Mouse (Mus musculus) heart, embryonic 12.5 days (tissue): ENCODE data around the gene Sppl2b. TPM values are rescaled to one million over a fixed set of nuclear protein-coding genes. Genes with fewer than 3 reads are reported as not detected.

Experiments used
- ATAC-seq: fragments of 200-750 bp; cut with Nextera tagmentation; 2 replicates; pipeline ENCODE4 v1.8.0; 2017; ENCODE audit warnings: moderate TSS enrichment, moderate library complexity; ENCODE audit not compliant: insufficient number of reproducible peaks, low FRiP score
- H3K27ac ChIP-seq: fragments of 300-500 bp; sonication (generic); 2 replicates; pipeline ENCODE4 v1.5.1; 2016; ENCODE audit warnings: mild to moderate bottlenecking, moderate library complexity; ENCODE audit not compliant: poor library complexity, severe bottlenecking
- H3K27me3 ChIP-seq: fragments of 300-500 bp; sonication (generic); replicated peaks from 2 replicates; pipeline ENCODE4 v1.6.1; 2016; ENCODE audit warnings: mild to moderate bottlenecking, moderate library complexity
- H3K36me3 ChIP-seq: fragments of 300-500 bp; sonication (generic); 2 replicates; pipeline ENCODE4 v1.6.1; 2016; ENCODE audit warnings: mild to moderate bottlenecking, moderate library complexity
- H3K4me1 ChIP-seq: fragments of 300-500 bp; sonication (generic); replicated peaks from 2 replicates; pipeline ENCODE4 v1.6.1; 2016; ENCODE audit warnings: mild to moderate bottlenecking
- H3K4me2 ChIP-seq: fragments of 300-500 bp; sonication (generic); 2 replicates; pipeline ENCODE4 v1.6.1; 2016; ENCODE audit warnings: mild to moderate bottlenecking, moderate library complexity
- H3K4me3 ChIP-seq: fragments of 300-500 bp; sonication (generic); 2 replicates; pipeline ENCODE4 v1.5.1; 2016; ENCODE audit warnings: mild to moderate bottlenecking
- H3K9ac ChIP-seq: fragments of 300-500 bp; sonication (generic); 2 replicates; pipeline ENCODE4 v1.6.1; 2016; ENCODE audit warnings: mild to moderate bottlenecking, moderate library complexity
- H3K9me3 ChIP-seq: fragments of 300-500 bp; sonication (generic); replicated peaks from 2 replicates; pipeline ENCODE4 v1.6.1; 2016; ENCODE audit warnings: mild to moderate bottlenecking, moderate library complexity
- WGBS: fragments of 180-500 bp; shearing (Covaris S2); methylation state at CpG from one replicate; pipeline ENCODE4 v1.1.7; 2016; 5-methylcytosine and 5-hydroxymethylcytosine counted together
- polyA plus RNA-seq: library from polyadenylated mRNA; unstranded; fragments of >200 nt; fragmentation: Nextera tagmentation; extraction: Ambion mirVana; gene quantifications from 2 replicates; pipeline ENCODE4 v1.2.1, GENCODE M21; 2016

Gene Sppl2b
- polyA plus RNA-seq, 1 experiment from 2014 or later: 34.8 TPM

- Histone ChIP-seq H3K4me3 (peak overlapping the region; percentile 97), H3K4me2 (peak overlapping the region; percentile 93), H3K27me3 (0 out of 2 replicates have a peak, but pooled peaks cover 10% of the 10 kb centered on the region), H3K9me3 (no peaks in the 10 kb centered on the region), H3K9ac (peak overlapping the region; percentile 94), H3K36me3 (peaks cover 41% of the 10 kb centered on the region), H3K27ac (0 out of 2 replicates have a peak overlapping the region, but pooled peaks have one; percentile 75), H3K4me1 (peaks cover 32% of the 10 kb centered on the region)
- 18% methylated on average over 25 of the region's 25 CpGs for WGBS
- ATAC-seq: no peak
Observed at GRCm38 (mm10) chr10:80899591-80900317, 44.7 kb downstream of the Sppl2b start.

DNA sequence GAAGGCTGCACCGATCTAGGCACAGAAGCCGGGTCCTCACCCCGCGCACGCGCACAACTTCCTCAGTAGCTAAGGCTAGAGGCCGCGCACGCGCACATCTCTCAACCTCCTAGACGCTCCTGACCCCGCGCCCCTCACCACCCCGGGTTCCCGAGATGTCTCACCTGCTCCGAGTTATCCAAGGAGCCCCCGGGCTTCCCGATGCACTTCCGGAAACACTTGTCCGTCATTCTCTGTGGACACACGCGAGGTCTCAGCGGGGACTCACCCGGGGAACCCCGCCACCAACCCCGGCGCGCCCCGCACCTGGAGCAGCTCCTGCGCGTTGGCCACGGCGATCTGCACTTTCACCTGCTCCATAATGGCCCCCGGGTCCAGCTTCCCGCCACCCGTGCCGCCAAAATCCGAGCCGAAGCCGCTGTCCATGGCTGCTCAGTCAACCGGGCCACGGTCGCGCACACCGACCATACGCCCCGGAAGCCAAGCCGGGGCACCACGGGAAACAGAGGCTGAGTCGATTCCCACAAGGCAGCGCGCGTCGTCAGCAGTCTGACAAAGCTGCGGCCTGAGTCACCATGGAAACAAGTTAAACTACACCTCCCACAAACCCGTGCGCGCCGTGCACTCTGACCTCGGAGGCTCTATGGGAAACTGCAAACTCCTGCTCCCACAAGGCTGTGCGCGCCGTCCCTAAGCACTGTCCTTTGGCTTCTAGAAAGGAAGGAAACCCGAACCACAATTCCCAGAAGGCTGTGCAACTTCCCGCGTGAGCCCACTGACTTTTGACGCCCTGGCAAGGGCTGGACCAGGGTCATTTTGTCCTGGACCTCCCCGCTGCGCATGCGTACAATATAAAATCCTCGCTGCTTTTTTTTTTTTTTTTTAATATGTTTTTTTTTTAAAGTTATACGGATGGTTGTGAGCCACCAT is 45.5 kb downstream of the Sppl2b start, which contains the start of gene Timm13:
Timm13 (minus strand) TSS at position 652 of the 930 bp plus-strand sequence.
- ATAC-seq: peak; percentile 96
- H3K36me3 ChIP-seq: peaks cover 50% of the 10 kb centered on the region
- H3K4me3 ChIP-seq: peak within 1 kb of the TSS; percentile 97
- H3K4me2 ChIP-seq: peak within 1 kb of the TSS; percentile 93
- H3K9ac ChIP-seq: peak within 1 kb of the TSS; percentile 94
- H3K4me1 ChIP-seq: peaks cover 32% of the 10 kb centered on the region
- peak within 1 kb of the TSS; percentile 75 for H3K27ac ChIP-seq
- 0 out of 2 replicates have a peak, but pooled peaks cover 10% of the 10 kb centered on the region for H3K27me3 ChIP-seq
- no peaks in the 10 kb centered on the region for H3K9me3 ChIP-seq
- under 1% methylated on average over 72 of the region's 72 CpGs for whole genome bisulfite sequencing

DNA sequence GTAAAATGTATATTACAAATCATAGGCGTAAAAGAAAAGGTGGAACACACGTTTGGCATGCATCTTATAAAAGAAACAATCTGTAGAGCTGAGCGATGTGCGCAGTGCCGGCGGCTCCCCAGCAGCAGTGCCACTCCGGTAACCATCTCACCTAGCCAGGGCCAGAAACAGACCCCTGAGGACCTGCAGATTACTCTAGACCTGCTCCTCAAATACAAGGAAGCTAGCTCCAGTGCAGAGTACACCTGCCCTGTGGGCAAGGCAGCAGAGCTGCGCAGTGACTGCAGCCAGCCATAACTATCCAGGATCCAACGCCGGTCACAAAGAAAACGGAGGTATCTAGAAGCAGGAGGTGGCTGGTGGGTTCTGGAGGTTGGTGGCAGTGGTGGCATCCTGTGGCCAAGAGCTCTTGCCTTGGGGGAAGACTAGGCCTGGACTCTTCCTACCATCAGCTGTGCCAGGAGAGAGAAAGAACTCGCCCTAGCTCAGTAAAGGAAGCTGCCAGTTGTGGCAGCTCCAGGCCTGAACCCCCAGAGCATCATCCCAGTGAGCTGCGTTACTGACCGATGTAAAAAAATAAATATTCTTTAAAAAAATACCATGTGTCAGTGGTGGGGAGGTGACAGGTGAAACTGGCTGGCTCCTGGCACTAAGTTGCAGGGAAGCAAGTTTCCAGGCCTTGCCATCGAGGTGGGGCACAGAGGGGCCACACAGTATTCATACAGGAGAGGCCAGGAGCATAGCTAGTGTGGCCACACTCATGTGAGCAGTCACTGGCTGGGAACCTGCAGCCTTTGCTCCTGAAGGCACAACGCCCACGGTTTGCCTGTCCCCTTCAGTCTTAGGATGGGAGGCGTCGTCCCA is 46.6 kb downstream of the Sppl2b start:
- 0 out of 2 replicates have a peak overlapping the region, but pooled peaks have one; percentile 28 for H3K9ac ChIP-seq
- H3K27me3 ChIP-seq: 0 out of 2 replicates have a peak, but pooled peaks cover 10% of the 10 kb centered on the region
- H3K4me1 ChIP-seq: peaks cover 32% of the 10 kb centered on the region
- H3K4me2 ChIP-seq: peak overlapping the region; percentile 30
- H3K9me3 ChIP-seq: no peaks in the 10 kb centered on the region
- no peak for ATAC-seq
- WGBS: 88% methylated on average over 19 of the region's 19 CpGs
- H3K27ac ChIP-seq: peak overlapping the region; percentile 8; the same call in 1 of the 2 replicates
- peaks cover 60% of the 10 kb centered on the region for H3K36me3 ChIP-seq
- no peak overlapping the region for H3K4me3 ChIP-seq

- no peak for ATAC-seq
- Histone ChIP-seq H3K27me3 (0 out of 2 replicates have a peak, but pooled peaks cover 6% of the 10 kb centered on the region), H3K4me2 (no peak overlapping the region), H3K36me3 (peaks cover 65% of the 10 kb centered on the region), H3K4me3 (no peak overlapping the region), H3K9me3 (no peaks in the 10 kb centered on the region), H3K9ac (no peak overlapping the region), H3K4me1 (peaks cover 32% of the 10 kb centered on the region), H3K27ac (no peak overlapping the region)
- WGBS: 95% methylated on average over 9 of the region's 9 CpGs
Observed at GRCm38 (mm10) chr10:80902273-80902940, 47.3 kb downstream of the Sppl2b start.

GRCm38 (mm10) chr10:80903282-80903681 is 48.2 kb downstream of the Sppl2b start:
- H3K27ac ChIP-seq: no peak overlapping the region
- H3K36me3 ChIP-seq: peaks cover 74% of the 10 kb centered on the region
- no peak overlapping the region for H3K4me3 ChIP-seq
- no peak for ATAC-seq
- no peak overlapping the region for H3K9ac ChIP-seq
- no peaks in the 10 kb centered on the region for H3K27me3 ChIP-seq
- H3K9me3 ChIP-seq: no peaks in the 10 kb centered on the region
- H3K4me2 ChIP-seq: no peak overlapping the region
- peaks cover 23% of the 10 kb centered on the region for H3K4me1 ChIP-seq
- WGBS: 94% methylated on average over 10 of the region's 10 CpGs

GRCm38 (mm10) chr10:80904004-80904693 is 49.1 kb downstream of the Sppl2b start:
- no peak overlapping the region for H3K4me3 ChIP-seq
- no peaks in the 10 kb centered on the region for H3K9me3 ChIP-seq
- no peak overlapping the region for H3K4me2 ChIP-seq
- peaks cover 79% of the 10 kb centered on the region for H3K36me3 ChIP-seq
- no peak for ATAC-seq
- H3K27me3 ChIP-seq: no peaks in the 10 kb centered on the region
- 80% methylated on average over 28 of the region's 28 CpGs for WGBS
- peaks cover 16% of the 10 kb centered on the region for H3K4me1 ChIP-seq
- H3K27ac ChIP-seq: no peak overlapping the region
- H3K9ac ChIP-seq: no peak overlapping the region

DNA sequence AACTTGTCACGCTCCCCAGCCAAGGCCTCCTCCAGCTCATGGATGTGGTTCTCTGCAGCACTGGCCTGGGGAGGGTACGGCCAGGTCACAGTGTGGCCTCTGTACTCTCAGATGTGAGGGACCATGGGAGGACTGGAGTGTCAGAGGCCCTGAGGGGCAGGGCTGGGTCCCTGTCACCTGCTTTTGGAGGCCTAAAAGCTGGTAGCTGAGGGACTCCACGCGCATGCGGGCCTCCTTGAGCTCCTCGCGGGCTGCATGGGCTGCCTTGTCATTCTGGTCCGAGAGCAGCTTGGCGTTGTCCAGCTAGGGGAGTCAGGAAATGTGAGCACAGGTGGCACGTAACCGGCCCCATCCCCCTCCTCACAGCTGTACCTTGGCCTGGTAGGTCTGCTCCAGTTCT is 49.6 kb downstream of the Sppl2b start:
- H3K9me3 ChIP-seq: no peaks in the 10 kb centered on the region
- no peak for ATAC-seq
- H3K27me3 ChIP-seq: no peaks in the 10 kb centered on the region
- WGBS: 93% methylated on average over 11 of the region's 11 CpGs
- H3K4me2 ChIP-seq: no peak overlapping the region
- H3K36me3 ChIP-seq: peaks cover 80% of the 10 kb centered on the region
- H3K4me3 ChIP-seq: no peak overlapping the region
- H3K27ac ChIP-seq: no peak overlapping the region
- H3K4me1 ChIP-seq: peaks cover 10% of the 10 kb centered on the region
- no peak overlapping the region for H3K9ac ChIP-seq

DNA sequence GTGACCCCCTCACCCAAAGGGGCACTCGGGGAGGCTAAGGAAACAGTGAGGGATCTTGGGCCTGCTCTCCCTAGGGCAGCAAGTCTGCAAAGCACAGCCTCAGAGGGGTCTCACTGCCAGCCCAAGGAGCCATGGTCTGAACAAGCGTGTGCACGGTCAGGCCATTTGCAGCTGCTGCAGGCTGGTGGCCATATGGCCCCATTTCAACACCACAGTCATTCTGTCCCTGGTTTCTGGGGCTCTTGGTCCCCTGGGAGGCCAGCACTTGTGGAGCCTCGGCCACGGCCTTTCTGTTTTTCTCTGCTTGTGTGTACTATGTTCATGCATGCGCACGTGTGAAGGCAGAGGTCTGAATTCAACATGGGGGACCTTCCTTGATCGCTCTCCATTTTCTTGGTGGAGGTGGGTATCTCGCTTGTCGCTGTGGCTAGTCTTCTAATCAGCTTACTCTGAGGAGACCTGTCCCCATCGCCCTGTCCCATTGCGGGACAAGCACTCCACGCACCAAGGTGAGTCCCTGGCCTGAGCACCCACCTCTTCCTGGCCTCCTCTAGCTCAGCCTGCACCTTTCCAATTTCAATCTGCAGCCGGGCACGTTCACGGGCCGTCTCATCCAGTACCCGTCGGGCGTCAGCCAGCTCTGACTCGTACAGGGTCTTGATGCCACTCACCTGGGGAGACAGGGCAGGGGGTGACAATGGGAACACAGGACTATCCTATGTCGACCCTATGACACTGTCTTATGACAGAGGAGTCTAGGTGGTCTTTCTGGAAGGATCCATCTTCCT is 54.5 kb downstream of the Sppl2b start:
- no peaks in the 10 kb centered on the region for H3K27me3 ChIP-seq
- H3K9ac ChIP-seq: no peak overlapping the region
- no peaks in the 10 kb centered on the region for H3K9me3 ChIP-seq
- no peak overlapping the region for H3K27ac ChIP-seq
- 94% methylated on average over 22 of the region's 22 CpGs for WGBS
- H3K4me3 ChIP-seq: no peak overlapping the region
- H3K4me1 ChIP-seq: peaks cover 12% of the 10 kb centered on the region
- H3K4me2 ChIP-seq: no peak overlapping the region
- H3K36me3 ChIP-seq: peaks cover 90% of the 10 kb centered on the region
- no peak for ATAC-seq

- no peak for ATAC-seq
- WGBS: 90% methylated on average over 4 of the region's 4 CpGs
- Histone ChIP-seq H3K4me3 (no peak overlapping the region), H3K36me3 (peaks cover 84% of the 10 kb centered on the region), H3K9me3 (no peaks in the 10 kb centered on the region), H3K4me2 (no peak overlapping the region), H3K27ac (no peak overlapping the region), H3K27me3 (no peaks in the 10 kb centered on the region), H3K4me1 (peaks cover 19% of the 10 kb centered on the region), H3K9ac (no peak overlapping the region)
Observed at GRCm38 (mm10) chr10:80911354-80911753, 56.3 kb downstream of the Sppl2b start.
